Mouse (Mus musculus): ENCODE data around the gene Tmem98. TPM values are rescaled to one million over a fixed set of nuclear protein-coding genes. Genes with fewer than 3 reads are reported as not detected.

Tmem98 gene
- polyA plus RNA-seq, 1 experiment from 2014 or later, result 77.6 TPM

DNA sequence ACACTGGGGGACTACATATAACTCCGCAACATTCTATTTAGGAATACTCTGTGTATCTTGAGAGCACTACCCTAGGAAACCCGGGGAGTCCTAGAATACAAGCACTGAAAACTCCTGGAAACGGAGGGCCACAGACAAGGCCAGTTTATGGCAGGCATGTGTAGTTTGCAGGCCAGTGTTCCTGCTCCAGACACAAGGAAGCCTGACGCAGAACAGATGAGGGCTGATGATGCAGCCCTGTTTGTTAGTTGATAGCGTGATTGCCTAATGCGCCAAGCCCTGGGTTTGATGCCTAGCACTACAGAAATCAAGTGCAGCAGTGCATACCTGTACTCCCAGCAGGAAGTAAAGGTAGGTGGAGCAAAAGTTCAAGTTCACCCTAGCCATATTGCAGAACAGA, 31.8 kb upstream of the Tmem98 start:
- Histone ChIP-seq H3K4me2 (replicated peaks) (no peak overlapping the region), H3K27me3 (peaks cover 23% of the 10 kb centered on the region), H3K9me3 (no peaks in the 10 kb centered on the region), H3K4me1 (peaks cover 4% of the 10 kb centered on the region; the same call in 1 of the 2 replicates), H3K4me3 (no peak overlapping the region), H3K27ac (replicated peaks) (no peak overlapping the region), H3K36me3 (no peaks in the 10 kb centered on the region), H3K9ac (replicated peaks) (no peak overlapping the region)
- no peak for ATAC-seq (ENCODE audit: low FRiP score, low read depth)
- 84% methylated on average over 6 of the region's 6 CpGs for WGBS

GRCm38 (mm10) chr11:80778916-80779526, 31.0 kb upstream of the Tmem98 start:
- WGBS, result 6% methylated on average over 18 of the region's 18 CpGs

GRCm38 (mm10) chr11:80779527-80780344, 30.2 kb upstream of the Tmem98 start, which contains the start of gene Myo1d:
TSS of gene Myo1d (minus strand) at chr11:80780025.
- H3K27ac ChIP-seq (replicated peaks), result no peak within 1 kb of the TSS
- H3K36me3 ChIP-seq, result no peaks in the 10 kb centered on the region
- H3K4me1 ChIP-seq, result peaks cover 4% of the 10 kb centered on the region; the same call in 1 of the 2 replicates
- H3K4me2 ChIP-seq (replicated peaks), result peak within 1 kb of the TSS; percentile 87
- peak; percentile 95 for ATAC-seq (ENCODE audit: low FRiP score, low read depth)
- WGBS, result under 1% methylated on average over 71 of the region's 87 CpGs
- H3K4me3 ChIP-seq, result peak within 1 kb of the TSS; percentile 71
- peak within 1 kb of the TSS; percentile 66 for H3K9ac ChIP-seq (replicated peaks)
- no peaks in the 10 kb centered on the region for H3K9me3 ChIP-seq
- H3K27me3 ChIP-seq, result peaks cover 16% of the 10 kb centered on the region

More at GRCm38 (mm10) chr11:80778916-80779526, 31.0 kb upstream of the Tmem98 start:
- Histone ChIP-seq H3K9ac (replicated peaks) (peak overlapping the region; percentile 66), H3K27ac (replicated peaks) (no peak overlapping the region), H3K4me2 (replicated peaks) (peak overlapping the region; percentile 87), H3K27me3 (peaks cover 21% of the 10 kb centered on the region), H3K4me1 (peaks cover 4% of the 10 kb centered on the region; the same call in 1 of the 2 replicates), H3K36me3 (no peaks in the 10 kb centered on the region), H3K9me3 (no peaks in the 10 kb centered on the region), H3K4me3 (peak overlapping the region; percentile 71)
- ATAC-seq (ENCODE audit: low FRiP score, low read depth), result no peak; the same call in 1 of the 2 replicates

DNA sequence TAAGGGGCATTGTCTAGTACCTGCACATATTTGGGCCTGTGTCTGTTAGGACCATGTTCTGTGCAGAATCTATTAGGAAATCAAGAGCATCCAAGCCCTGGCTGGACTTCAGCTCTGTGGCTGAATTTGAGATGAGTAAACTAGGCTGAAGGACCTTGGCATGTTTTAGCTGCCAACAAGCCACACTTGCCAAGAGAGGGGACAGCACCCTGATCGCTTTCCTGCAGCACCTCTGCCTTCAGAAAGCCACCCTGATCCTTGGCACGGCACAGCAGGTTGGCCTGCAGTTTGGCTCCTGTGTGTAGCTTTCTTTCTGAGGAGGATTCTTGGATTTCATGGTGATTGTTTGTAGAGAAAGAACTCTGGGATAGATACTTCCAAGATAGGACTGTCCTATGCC, 28.4 kb upstream of the Tmem98 start:
- 90% methylated on average over 2 of the region's 2 CpGs for WGBS
- no peaks in the 10 kb centered on the region for H3K9me3 ChIP-seq
- no peak overlapping the region for H3K4me2 ChIP-seq (replicated peaks)
- no peak overlapping the region for H3K9ac ChIP-seq (replicated peaks)
- peaks cover 4% of the 10 kb centered on the region; the same call in 1 of the 2 replicates for H3K4me1 ChIP-seq
- no peak for ATAC-seq (ENCODE audit: low FRiP score, low read depth)
- H3K27me3 ChIP-seq, result peaks cover 16% of the 10 kb centered on the region
- no peaks in the 10 kb centered on the region for H3K36me3 ChIP-seq
- H3K4me3 ChIP-seq, result no peak overlapping the region
- H3K27ac ChIP-seq (replicated peaks), result no peak overlapping the region

DNA sequence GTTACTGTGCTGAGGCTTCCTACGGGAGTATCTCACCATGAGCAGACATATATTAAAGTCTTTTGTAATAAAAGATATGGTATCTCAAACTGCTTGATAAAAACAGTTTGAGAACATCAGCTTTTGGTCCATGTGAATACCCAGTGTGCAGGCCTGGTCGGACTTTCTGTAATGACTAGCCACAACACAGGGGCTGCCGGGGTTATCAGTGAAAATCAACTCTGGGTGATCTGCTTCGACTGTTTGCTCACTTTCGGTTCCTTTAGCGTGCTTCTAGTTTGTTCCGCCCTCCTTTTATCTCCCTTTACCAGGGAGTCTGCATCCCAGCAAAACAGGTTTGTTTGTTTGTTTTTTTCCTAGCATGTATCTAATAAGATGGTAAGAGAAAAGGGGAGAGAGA, 26.5 kb upstream of the Tmem98 start:
- no peak for ATAC-seq (ENCODE audit: low FRiP score, low read depth)
- Histone ChIP-seq H3K9ac (replicated peaks) (no peak overlapping the region), H3K27ac (replicated peaks) (no peak overlapping the region), H3K4me2 (replicated peaks) (no peak overlapping the region), H3K4me3 (no peak overlapping the region), H3K4me1 (peaks cover 4% of the 10 kb centered on the region; the same call in 1 of the 2 replicates), H3K27me3 (peaks cover 10% of the 10 kb centered on the region), H3K36me3 (no peaks in the 10 kb centered on the region), H3K9me3 (no peaks in the 10 kb centered on the region)
- WGBS, result 84% methylated on average over 7 of the region's 7 CpGs

GRCm38 (mm10) chr11:80784294-80784743, 25.7 kb upstream of the Tmem98 start:
- Histone ChIP-seq H3K9me3 (no peaks in the 10 kb centered on the region), H3K9ac (replicated peaks) (no peak overlapping the region), H3K27ac (replicated peaks) (no peak overlapping the region), H3K4me1 (peaks cover 2% of the 10 kb centered on the region; the same call in 1 of the 2 replicates), H3K36me3 (no peaks in the 10 kb centered on the region), H3K27me3 (peaks cover 4% of the 10 kb centered on the region), H3K4me3 (no peak overlapping the region), H3K4me2 (replicated peaks) (no peak overlapping the region)
- WGBS, result 78% methylated on average over 3 of the region's 3 CpGs
- no peak for ATAC-seq (ENCODE audit: low FRiP score, low read depth)

DNA sequence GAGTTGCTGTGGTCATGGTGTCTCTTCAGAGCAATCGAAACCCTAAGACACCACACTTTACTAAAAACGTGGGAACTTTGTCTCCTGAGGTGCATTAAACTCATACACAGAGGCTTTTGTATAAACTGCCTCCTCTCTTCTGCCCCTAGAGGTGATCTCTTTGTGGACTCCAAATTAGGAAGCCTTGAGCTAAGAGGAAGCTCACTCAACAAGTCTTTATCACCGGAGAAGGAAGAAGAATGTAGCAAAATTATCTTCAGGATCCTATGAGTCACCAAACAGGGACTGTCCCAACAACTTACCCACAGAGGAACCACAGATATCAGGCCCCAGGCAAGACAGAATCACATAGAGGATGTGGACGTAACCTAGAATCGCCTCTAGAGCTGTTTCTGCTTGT, 24.3 kb upstream of the Tmem98 start:
- H3K9ac ChIP-seq (replicated peaks), result no peak overlapping the region
- no peak for ATAC-seq (ENCODE audit: low FRiP score, low read depth)
- H3K27me3 ChIP-seq, result no peaks in the 10 kb centered on the region
- 80% methylated on average over 5 of the region's 5 CpGs for WGBS
- no peaks in the 10 kb centered on the region for H3K36me3 ChIP-seq
- no peak overlapping the region for H3K27ac ChIP-seq (replicated peaks)
- H3K4me1 ChIP-seq, result no peaks in the 10 kb centered on the region
- H3K4me3 ChIP-seq, result no peak overlapping the region
- no peak overlapping the region for H3K4me2 ChIP-seq (replicated peaks)
- H3K9me3 ChIP-seq, result no peaks in the 10 kb centered on the region

- H3K27ac ChIP-seq (replicated peaks), result no peak overlapping the region
- H3K27me3 ChIP-seq, result no peaks in the 10 kb centered on the region
- 69% methylated on average over 7 of the region's 7 CpGs for WGBS
- no peaks in the 10 kb centered on the region for H3K36me3 ChIP-seq
- no peaks in the 10 kb centered on the region for H3K4me1 ChIP-seq
- H3K9ac ChIP-seq (replicated peaks), result no peak overlapping the region
- ATAC-seq (ENCODE audit: low FRiP score, low read depth), result no peak
- no peak overlapping the region for H3K4me3 ChIP-seq
- H3K9me3 ChIP-seq, result no peaks in the 10 kb centered on the region
- H3K4me2 ChIP-seq (replicated peaks), result no peak overlapping the region
Observed at GRCm38 (mm10) chr11:80789647-80790240, 20.2 kb upstream of the Tmem98 start.

- no peaks in the 10 kb centered on the region for H3K9me3 ChIP-seq
- WGBS, result 70% methylated on average over 3 of the region's 3 CpGs
- no peak overlapping the region for H3K27ac ChIP-seq (replicated peaks)
- H3K27me3 ChIP-seq, result no peaks in the 10 kb centered on the region
- H3K36me3 ChIP-seq, result no peaks in the 10 kb centered on the region
- H3K4me1 ChIP-seq, result no peaks in the 10 kb centered on the region
- ATAC-seq (ENCODE audit: low FRiP score, low read depth), result no peak
- no peak overlapping the region for H3K9ac ChIP-seq (replicated peaks)
- H3K4me3 ChIP-seq, result no peak overlapping the region
- H3K4me2 ChIP-seq (replicated peaks), result no peak overlapping the region
Observed at GRCm38 (mm10) chr11:80790413-80790812, 19.6 kb upstream of the Tmem98 start.

- H3K9ac ChIP-seq (replicated peaks), result no peak overlapping the region
- 74% methylated on average over 3 of the region's 3 CpGs for WGBS
- H3K36me3 ChIP-seq, result no peaks in the 10 kb centered on the region
- ATAC-seq (ENCODE audit: low FRiP score, low read depth), result no peak
- no peak overlapping the region for H3K4me3 ChIP-seq
- H3K27ac ChIP-seq (replicated peaks), result no peak overlapping the region
- no peak overlapping the region for H3K4me2 ChIP-seq (replicated peaks)
- no peaks in the 10 kb centered on the region for H3K27me3 ChIP-seq
- no peaks in the 10 kb centered on the region for H3K9me3 ChIP-seq
- H3K4me1 ChIP-seq, result no peaks in the 10 kb centered on the region
Observed at GRCm38 (mm10) chr11:80791677-80792432, 18.1 kb upstream of the Tmem98 start.

DNA sequence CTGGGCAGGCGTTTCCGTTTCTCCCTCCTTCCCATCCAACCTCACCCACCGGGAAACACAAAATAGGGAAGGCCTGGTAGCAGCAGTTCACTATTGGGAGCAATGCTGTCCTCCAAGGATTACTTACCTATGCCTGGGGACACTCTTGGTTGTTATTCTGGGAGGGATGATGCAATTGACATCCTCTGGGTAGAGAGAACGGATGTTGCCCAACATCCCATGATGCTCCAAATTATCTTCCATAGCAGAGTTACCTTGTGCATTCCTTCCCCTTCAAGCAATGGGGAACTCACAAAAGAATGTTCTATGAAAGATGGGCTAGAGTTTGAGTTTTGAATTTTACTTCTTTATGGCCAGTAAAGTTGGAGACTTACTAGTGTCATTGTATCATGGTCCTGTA, 16.6 kb upstream of the Tmem98 start:
- Histone ChIP-seq H3K36me3 (no peaks in the 10 kb centered on the region), H3K4me2 (replicated peaks) (no peak overlapping the region), H3K27me3 (no peaks in the 10 kb centered on the region), H3K4me1 (no peaks in the 10 kb centered on the region), H3K27ac (replicated peaks) (no peak overlapping the region), H3K9ac (replicated peaks) (no peak overlapping the region), H3K4me3 (no peak overlapping the region), H3K9me3 (no peaks in the 10 kb centered on the region)
- no peak for ATAC-seq (ENCODE audit: low FRiP score, low read depth)
- 91% methylated on average over 4 of the region's 4 CpGs for WGBS

Data from midbrain, embryonic 12.5 days (tissue).